Mouse (Mus musculus) neural tube, embryonic 13.5 days (tissue): ENCODE data around the gene Cpe. TPM values are rescaled to one million over a fixed set of nuclear protein-coding genes. Genes with fewer than 3 reads are reported as not detected.
A peak's percentile ranks its signal among the peaks of the same experiment; 100 is the strongest.

Experiments used
- ATAC-seq: fragments of 200-750 bp; cut with Nextera tagmentation; 2 replicates; pipeline ENCODE4 v1.8.0; 2017; ENCODE audit warnings: low read depth, mild to moderate bottlenecking, moderate TSS enrichment, moderate library complexity
- H3K27ac ChIP-seq: fragments of 300-500 bp; sonication (generic); replicated peaks from 2 replicates; pipeline ENCODE4 v1.5.1; 2015; ENCODE audit warnings: moderate library complexity, mild to moderate bottlenecking, inconsistent platforms
- H3K27me3 ChIP-seq: fragments of 300-500 bp; sonication (generic); 2 replicates; pipeline ENCODE4 v1.6.1; 2015; ENCODE audit warnings: mild to moderate bottlenecking, inconsistent platforms
- H3K36me3 ChIP-seq: fragments of 300-500 bp; sonication (generic); 2 replicates; pipeline ENCODE4 v1.6.1; 2015; ENCODE audit warnings: mild to moderate bottlenecking, inconsistent platforms
- H3K4me1 ChIP-seq: fragments of 300-500 bp; sonication (generic); replicated peaks from 2 replicates; pipeline ENCODE4 v1.6.1; 2015; ENCODE audit warnings: inconsistent platforms
- H3K4me2 ChIP-seq: fragments of 300-500 bp; sonication (generic); 2 replicates; pipeline ENCODE4 v1.6.1; 2015; ENCODE audit warnings: inconsistent platforms, mild to moderate bottlenecking, moderate library complexity
- H3K4me3 ChIP-seq: fragments of 300-500 bp; sonication (generic); 2 replicates; pipeline ENCODE4 v1.5.1; 2015; ENCODE audit warnings: mild to moderate bottlenecking, inconsistent platforms
- H3K9ac ChIP-seq: fragments of 300-500 bp; sonication (generic); 2 replicates; pipeline ENCODE4 v1.6.1; 2015; ENCODE audit warnings: moderate library complexity, mild to moderate bottlenecking, inconsistent platforms
- H3K9me3 ChIP-seq: fragments of 300-500 bp; sonication (generic); 2 replicates; pipeline ENCODE4 v1.6.1; 2016; ENCODE audit warnings: inconsistent platforms
- WGBS: fragments of 180-500 bp; shearing (Covaris S2); methylation state at CpG from one replicate; pipeline ENCODE4 v1.1.7; 2015; 5-methylcytosine and 5-hydroxymethylcytosine counted together
- polyA plus RNA-seq: library from polyadenylated mRNA; unstranded; fragments of >200 nt; fragmentation: Nextera tagmentation; extraction: Ambion mirVana; gene quantifications from 2 replicates; pipeline ENCODE4 v1.2.1, GENCODE M21; 2015

Cpe gene
- polyA plus RNA-seq: 662 and 663 TPM in 2 replicates

GRCm38 (mm10) chr8:64692651-64693201 is at the start of gene Cpe:
TSS of gene Cpe (minus strand) at chr8:64693054.
- Histone ChIP-seq H3K4me1 (peaks cover 33% of the 10 kb centered on the region), H3K4me3 (peak within 1 kb of the TSS; percentile 74), H3K9me3 (no peaks in the 10 kb centered on the region), H3K36me3 (no peaks in the 10 kb centered on the region), H3K4me2 (peak within 1 kb of the TSS; percentile 57), H3K27ac (peak within 1 kb of the TSS; percentile 99), H3K9ac (peak within 1 kb of the TSS; percentile 96), H3K27me3 (no peaks in the 10 kb centered on the region)
- peak; percentile 99 for ATAC-seq
- under 1% methylated on average over 54 of the region's 54 CpGs for WGBS

DNA sequence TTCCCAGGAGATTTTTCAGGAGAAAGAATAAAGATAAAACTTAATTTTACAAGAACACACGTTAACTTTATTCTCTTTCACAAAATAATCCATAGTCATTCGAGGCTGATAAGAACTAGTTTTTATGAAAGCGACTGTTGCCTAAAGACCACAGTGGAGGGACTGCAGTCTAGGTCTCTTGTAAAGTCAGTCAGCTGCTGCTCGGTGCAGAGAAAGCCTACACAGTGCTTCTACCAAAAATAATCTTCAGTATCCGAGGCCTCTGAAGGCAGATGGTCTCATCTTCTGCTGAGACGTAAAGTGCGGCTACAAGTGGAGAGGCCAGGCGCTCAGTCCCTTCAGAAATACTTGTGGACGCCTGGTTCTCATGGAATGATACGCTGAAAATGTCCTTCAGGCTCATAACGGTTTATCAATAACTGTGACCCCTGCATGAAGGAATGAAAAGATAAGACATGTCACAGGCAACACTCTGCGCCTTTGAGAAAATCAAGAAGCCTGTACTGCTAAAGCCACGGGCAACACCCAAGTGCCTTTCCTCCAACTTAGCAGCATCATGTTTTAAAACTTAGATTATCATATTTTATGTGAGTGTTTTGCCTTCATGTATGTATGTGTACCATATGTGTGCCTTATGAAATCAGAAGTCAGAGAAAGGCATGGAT is 47.8 kb upstream of the Cpe start:
- Histone ChIP-seq H3K9ac (no peak overlapping the region), H3K36me3 (peaks cover 9% of the 10 kb centered on the region; the same call in 1 of the 2 replicates), H3K9me3 (no peaks in the 10 kb centered on the region), H3K4me2 (no peak overlapping the region), H3K4me1 (no peaks in the 10 kb centered on the region), H3K4me3 (no peak overlapping the region), H3K27ac (no peak overlapping the region), H3K27me3 (no peaks in the 10 kb centered on the region)
- 92% methylated on average over 13 of the region's 13 CpGs for WGBS
- no peak for ATAC-seq

- ATAC-seq: no peak
These were observed 46.1 kb upstream of the Cpe start for GRCm38 (mm10) chr8:64738916-64739315.

GRCm38 (mm10) chr8:64736767-64737323 is 44.0 kb upstream of the Cpe start:
- ATAC-seq: no peak
- Histone ChIP-seq H3K27me3 (no peaks in the 10 kb centered on the region), H3K4me3 (no peak overlapping the region), H3K9me3 (no peaks in the 10 kb centered on the region), H3K4me1 (peaks cover 12% of the 10 kb centered on the region), H3K36me3 (peaks cover 7% of the 10 kb centered on the region; the same call in 1 of the 2 replicates), H3K4me2 (no peak overlapping the region), H3K27ac (no peak overlapping the region), H3K9ac (no peak overlapping the region)
- WGBS: 86% methylated on average over 3 of the region's 3 CpGs

More at GRCm38 (mm10) chr8:64738916-64739315, 46.1 kb upstream of the Cpe start:
- H3K9ac ChIP-seq: no peak overlapping the region
- WGBS: 77% methylated on average over 1 of the region's 1 CpGs
- no peak overlapping the region for H3K4me2 ChIP-seq
- peaks cover 9% of the 10 kb centered on the region; the same call in 1 of the 2 replicates for H3K36me3 ChIP-seq
- H3K9me3 ChIP-seq: no peaks in the 10 kb centered on the region
- H3K4me1 ChIP-seq: no peaks in the 10 kb centered on the region
- H3K27me3 ChIP-seq: no peaks in the 10 kb centered on the region
- no peak overlapping the region for H3K27ac ChIP-seq
- no peak overlapping the region for H3K4me3 ChIP-seq

GRCm38 (mm10) chr8:64735161-64735560 is 42.3 kb upstream of the Cpe start:
- Histone ChIP-seq H3K4me1 (peaks cover 28% of the 10 kb centered on the region), H3K4me2 (no peak overlapping the region), H3K4me3 (no peak overlapping the region), H3K9ac (no peak overlapping the region), H3K36me3 (peaks cover 16% of the 10 kb centered on the region), H3K27ac (peak overlapping the region; percentile 4; the same call in 1 of the 2 replicates), H3K27me3 (no peaks in the 10 kb centered on the region), H3K9me3 (no peaks in the 10 kb centered on the region)
- ATAC-seq: no peak
- WGBS: 91% methylated on average over 8 of the region's 8 CpGs

GRCm38 (mm10) chr8:64733271-64733943 is 40.6 kb upstream of the Cpe start, which contains the start of gene Msmo1:
TSS of gene Msmo1 (minus strand) at chr8:64733792.
- under 1% methylated on average over 60 of the region's 60 CpGs for WGBS

GRCm38 (mm10) chr8:64732596-64732995 is 39.7 kb upstream of the Cpe start:
- 11% methylated on average over 9 of the region's 9 CpGs for WGBS
- peak overlapping the region; percentile 72 for H3K4me3 ChIP-seq
- no peaks in the 10 kb centered on the region for H3K27me3 ChIP-seq
- H3K4me2 ChIP-seq: peak overlapping the region; percentile 83
- ATAC-seq: no peak
- H3K4me1 ChIP-seq: peaks cover 52% of the 10 kb centered on the region
- peak overlapping the region; percentile 76 for H3K9ac ChIP-seq
- peaks cover 29% of the 10 kb centered on the region for H3K36me3 ChIP-seq
- no peaks in the 10 kb centered on the region for H3K9me3 ChIP-seq
- peak overlapping the region; percentile 89; the same call in 1 of the 2 replicates for H3K27ac ChIP-seq

More at GRCm38 (mm10) chr8:64733271-64733943, 40.6 kb upstream of the Cpe start, which contains the start of gene Msmo1:
- peak; percentile 99 for ATAC-seq
- H3K4me3 ChIP-seq: peak within 1 kb of the TSS; percentile 72
- peak within 1 kb of the TSS; percentile 83 for H3K4me2 ChIP-seq
- H3K9me3 ChIP-seq: no peaks in the 10 kb centered on the region
- H3K4me1 ChIP-seq: peaks cover 44% of the 10 kb centered on the region
- H3K9ac ChIP-seq: peak within 1 kb of the TSS; percentile 76
- peak within 1 kb of the TSS; percentile 89 for H3K27ac ChIP-seq
- H3K27me3 ChIP-seq: no peaks in the 10 kb centered on the region
- peaks cover 24% of the 10 kb centered on the region for H3K36me3 ChIP-seq

GRCm38 (mm10) chr8:64728156-64728555 is 35.3 kb upstream of the Cpe start:
- Histone ChIP-seq H3K27me3 (no peaks in the 10 kb centered on the region), H3K36me3 (peaks cover 68% of the 10 kb centered on the region), H3K9me3 (no peaks in the 10 kb centered on the region), H3K9ac (no peak overlapping the region), H3K4me3 (no peak overlapping the region), H3K4me1 (peaks cover 63% of the 10 kb centered on the region), H3K27ac (no peak overlapping the region), H3K4me2 (no peak overlapping the region)
- WGBS: 93% methylated on average over 7 of the region's 7 CpGs
- ATAC-seq: no peak

DNA sequence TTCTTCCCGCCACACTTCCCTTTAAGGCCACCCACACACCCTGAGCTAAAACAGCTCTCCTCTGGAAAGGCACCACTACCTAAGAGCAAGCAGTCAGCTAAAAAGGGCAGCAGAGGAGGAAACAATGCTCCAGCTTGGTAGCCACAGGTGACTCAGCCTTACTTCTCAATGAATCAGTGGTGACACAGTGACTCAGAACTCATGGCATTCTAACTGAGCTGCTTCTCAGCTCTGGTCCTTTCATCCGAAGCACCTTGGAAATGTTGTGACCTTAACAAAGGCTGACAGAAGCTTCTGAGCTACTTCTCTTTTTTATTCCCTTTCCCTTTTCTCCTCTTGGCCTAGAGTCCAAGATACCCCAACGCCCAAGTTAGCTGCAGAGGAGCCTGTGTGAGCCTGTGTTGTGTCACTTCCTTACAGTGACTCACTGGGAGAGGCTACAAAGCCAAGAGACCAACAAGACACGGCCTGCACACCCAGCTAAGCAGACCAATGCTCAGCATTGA is 33.4 kb upstream of the Cpe start:
- Histone ChIP-seq H3K27me3 (no peaks in the 10 kb centered on the region), H3K27ac (no peak overlapping the region), H3K36me3 (peaks cover 83% of the 10 kb centered on the region), H3K9ac (no peak overlapping the region), H3K4me3 (no peak overlapping the region), H3K4me1 (peaks cover 46% of the 10 kb centered on the region), H3K4me2 (no peak overlapping the region), H3K9me3 (no peaks in the 10 kb centered on the region)
- ATAC-seq: no peak
- WGBS: 92% methylated on average over 4 of the region's 4 CpGs

GRCm38 (mm10) chr8:64723206-64723605 is 30.4 kb upstream of the Cpe start:
- Histone ChIP-seq H3K27me3 (no peaks in the 10 kb centered on the region), H3K4me3 (no peak overlapping the region), H3K36me3 (peaks cover 87% of the 10 kb centered on the region), H3K4me2 (no peak overlapping the region), H3K9me3 (no peaks in the 10 kb centered on the region), H3K4me1 (peaks cover 17% of the 10 kb centered on the region; the same call in 1 of the 2 replicates), H3K27ac (no peak overlapping the region), H3K9ac (no peak overlapping the region)
- no peak for ATAC-seq
- WGBS: 99% methylated on average over 2 of the region's 2 CpGs

DNA sequence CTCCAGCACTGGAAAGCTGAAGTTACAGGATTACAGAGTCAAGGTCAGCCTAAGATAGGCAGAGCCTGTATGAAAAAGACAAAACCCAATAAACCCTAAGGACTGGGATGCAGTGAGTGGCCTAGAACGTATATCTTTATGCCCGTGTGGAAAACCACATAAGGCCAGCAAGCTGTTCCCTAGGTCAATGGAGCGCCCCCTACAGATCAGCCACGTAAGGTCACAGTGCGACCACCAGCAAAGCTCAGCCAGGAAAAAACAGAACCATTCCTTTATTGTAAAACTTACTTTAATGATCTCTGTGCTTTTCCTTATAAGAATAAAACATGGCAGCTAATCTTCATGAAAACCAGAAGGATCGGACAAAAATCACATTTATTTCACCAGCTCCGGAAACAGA is 25.0 kb upstream of the Cpe start:
- H3K4me1 ChIP-seq: no peaks in the 10 kb centered on the region
- H3K36me3 ChIP-seq: peaks cover 71% of the 10 kb centered on the region
- 86% methylated on average over 7 of the region's 7 CpGs for WGBS
- no peak for ATAC-seq
- H3K9me3 ChIP-seq: no peaks in the 10 kb centered on the region
- no peak overlapping the region for H3K27ac ChIP-seq
- H3K4me3 ChIP-seq: no peak overlapping the region
- no peaks in the 10 kb centered on the region for H3K27me3 ChIP-seq
- no peak overlapping the region for H3K9ac ChIP-seq
- H3K4me2 ChIP-seq: no peak overlapping the region

DNA sequence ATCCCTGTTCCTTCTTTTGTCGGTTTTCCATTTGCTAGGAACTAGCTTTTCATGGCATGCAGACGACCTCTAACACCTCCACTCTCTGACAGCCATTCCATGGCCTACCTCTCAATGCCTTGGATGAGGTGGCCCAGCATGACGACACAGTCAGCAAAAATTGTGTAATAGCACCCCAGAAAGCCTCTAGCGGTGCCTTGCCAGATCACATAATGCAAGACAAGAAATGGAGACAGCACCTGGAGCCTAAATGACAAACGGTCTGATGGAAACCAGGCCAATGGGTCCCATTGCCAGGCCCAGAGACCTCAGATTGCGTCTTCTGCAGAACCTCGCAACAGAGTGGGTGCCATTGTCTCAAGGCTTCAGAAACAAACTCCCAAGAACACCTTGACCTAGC is 19.6 kb upstream of the Cpe start:
- Histone ChIP-seq H3K27ac (no peak overlapping the region), H3K4me3 (no peak overlapping the region), H3K9me3 (no peaks in the 10 kb centered on the region), H3K27me3 (no peaks in the 10 kb centered on the region), H3K9ac (no peak overlapping the region), H3K4me2 (no peak overlapping the region), H3K36me3 (peaks cover 22% of the 10 kb centered on the region), H3K4me1 (no peaks in the 10 kb centered on the region)
- WGBS: 93% methylated on average over 7 of the region's 7 CpGs
- ATAC-seq: no peak
